Mouse (Mus musculus): Measurements from ENCODE around the gene Rnf152.

DNA sequence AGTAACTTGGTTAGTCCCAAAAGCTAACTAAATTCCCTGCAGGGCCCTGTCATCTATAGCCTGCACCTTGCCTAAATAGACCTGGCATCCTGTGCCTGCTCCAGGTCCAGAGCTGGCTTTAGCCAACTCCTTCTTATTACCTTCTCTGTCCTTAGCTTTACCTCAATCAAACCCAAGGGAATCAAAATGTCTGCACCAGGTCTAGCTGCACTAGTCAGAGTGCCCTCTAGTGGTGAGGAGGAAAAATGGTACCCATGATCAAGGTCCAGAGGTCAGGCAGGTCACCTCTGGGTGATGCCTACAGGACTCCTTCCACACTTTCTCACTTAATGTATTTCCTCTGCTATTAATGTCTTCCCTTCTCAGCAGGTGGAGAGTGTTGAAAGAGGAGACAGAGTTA lies 6.2 kb upstream of the Rnf152 start:
- no peak for TF ChIP-seq MEF2A (IDR thresholded peaks at IDR 0.05; ENCODE audit: borderline replicate concordance, low read depth, low read length)
- no peak for TF ChIP-seq MXI1 (IDR thresholded peaks at IDR 0.05; ENCODE audit: low read depth, low read length)
- TF ChIP-seq CTCF (conservative IDR thresholded peaks at IDR 0.05 in 1 of 2, IDR thresholded peaks at IDR 0.05 in 1 of 2; ENCODE audit: low read depth in 2 of 2, low read length in 2 of 2): peak; percentile 79; a peak in 3 of 4 replicates
- no peak for TF ChIP-seq TBP (conservative IDR thresholded peaks at IDR 0.05; ENCODE audit: low read depth, low read length)
- TF ChIP-seq POLR2A (IDR thresholded peaks at IDR 0.05; ENCODE audit: low read depth, low read length): no peak

Measured in CH12.LX (cell line).